Mouse (Mus musculus): ENCODE data around the gene Tigd4.
A peak's percentile ranks its signal among the peaks of the same experiment; 100 is the strongest.
"Not testable (repeated sequence)": the region's sequence is repeated elsewhere in the genome, so short reads cannot be mapped to it uniquely, and the experiment has no call there.

Gene Tigd4

GRCm38 (mm10) chr3:84593274-84593673 is at the start of gene Tigd4:
Tigd4 (plus strand) TSS chr3:84593574.
- DNase-seq: no peak

- peak; percentile 14 for DNase-seq
Measured at GRCm38 (mm10) chr3:84547177-84547576, 46.2 kb upstream of the Tigd4 start.

GRCm38 (mm10) chr3:84555780-84556179 is 37.6 kb upstream of the Tigd4 start:
- no peak for DNase-seq

GRCm38 (mm10) chr3:84558301-84558700 is 35.1 kb upstream of the Tigd4 start:
- DNase-seq: no peak

- DNase-seq: not testable (repeated sequence)
Measured at GRCm38 (mm10) chr3:84562911-84563310, 30.5 kb upstream of the Tigd4 start.

DNA sequence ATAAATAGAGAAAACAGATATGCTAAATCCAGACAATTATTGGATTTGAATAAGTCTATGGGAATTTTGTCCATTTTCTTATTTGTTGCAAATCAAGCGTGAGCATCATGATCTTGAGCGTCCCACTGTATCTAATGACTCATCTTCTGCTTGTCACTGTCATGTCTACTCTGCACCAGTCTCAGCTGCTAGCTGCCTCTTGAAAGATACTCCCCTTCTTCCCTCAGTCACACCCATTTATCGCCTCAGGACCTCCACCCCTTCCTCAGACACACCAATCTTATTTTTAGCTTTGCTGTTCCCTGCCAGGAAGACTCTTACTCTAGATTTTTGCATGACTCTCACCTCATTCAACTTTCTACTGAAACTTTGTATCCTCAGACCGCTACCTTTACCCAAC is 30.0 kb upstream of the Tigd4 start:
- no peak for DNase-seq

DNA sequence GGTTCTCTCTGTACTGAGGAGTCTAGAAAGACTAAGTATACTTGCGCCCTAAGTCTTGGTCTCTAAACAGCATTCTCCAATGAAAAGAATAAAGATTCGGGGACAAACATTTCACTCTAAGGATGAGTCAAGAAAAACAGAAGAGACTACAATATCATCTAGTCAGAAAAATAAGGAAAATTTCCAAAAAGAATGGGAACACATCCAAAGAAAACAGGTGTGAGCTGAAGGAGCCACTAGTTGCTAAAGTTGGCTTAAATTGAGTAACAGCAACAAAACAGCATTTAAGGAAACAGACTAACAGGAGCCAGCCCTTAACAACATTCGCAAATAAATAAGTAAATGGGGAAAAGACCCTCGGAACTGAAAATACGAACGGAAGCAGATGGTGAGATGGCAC is 24.8 kb upstream of the Tigd4 start:
- no peak for DNase-seq

- DNase-seq: no peak
Measured at GRCm38 (mm10) chr3:84569587-84569986, 23.8 kb upstream of the Tigd4 start.

DNA sequence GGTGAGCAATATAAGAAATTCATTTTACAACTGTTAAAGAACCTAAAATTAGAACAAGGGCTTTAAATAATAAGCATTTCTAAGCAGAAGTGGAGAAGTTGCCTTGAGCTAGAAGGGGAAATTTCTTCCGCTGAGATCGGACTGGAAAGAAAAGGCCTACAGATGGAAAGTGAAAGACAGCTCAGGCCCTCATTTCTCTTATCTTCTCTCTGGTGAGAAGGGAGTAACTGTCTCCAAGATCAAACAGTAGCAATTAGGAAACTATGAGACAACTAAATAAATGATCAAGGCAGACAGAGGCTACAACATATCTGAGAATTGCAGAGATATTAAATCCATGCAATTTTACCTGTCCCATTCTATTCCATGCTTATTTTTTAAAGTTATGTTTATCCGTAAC is 22.9 kb upstream of the Tigd4 start:
- no peak for DNase-seq

- DNase-seq: no peak
Measured at GRCm38 (mm10) chr3:84580716-84581115, 12.7 kb upstream of the Tigd4 start.

- no peak for DNase-seq
Measured at GRCm38 (mm10) chr3:84581696-84582022, 11.7 kb upstream of the Tigd4 start.

- DNase-seq: peak; percentile 98
Measured at GRCm38 (mm10) chr3:84582023-84582912, 11.1 kb upstream of the Tigd4 start, which contains the start of gene Arfip1. Arfip1 (minus strand) TSS chr3:84582625.

- DNase-seq: no peak
Measured at GRCm38 (mm10) chr3:84582913-84583276, 10.5 kb upstream of the Tigd4 start.

GRCm38 (mm10) chr3:84586736-84587135 is 6.6 kb upstream of the Tigd4 start:
- DNase-seq: no peak

- no peak for DNase-seq
Measured at GRCm38 (mm10) chr3:84594894-84595676, 1.7 kb downstream of the Tigd4 start.

GRCm38 (mm10) chr3:84595677-84596234 is 2.4 kb downstream of the Tigd4 start:
- no peak for DNase-seq

DNA sequence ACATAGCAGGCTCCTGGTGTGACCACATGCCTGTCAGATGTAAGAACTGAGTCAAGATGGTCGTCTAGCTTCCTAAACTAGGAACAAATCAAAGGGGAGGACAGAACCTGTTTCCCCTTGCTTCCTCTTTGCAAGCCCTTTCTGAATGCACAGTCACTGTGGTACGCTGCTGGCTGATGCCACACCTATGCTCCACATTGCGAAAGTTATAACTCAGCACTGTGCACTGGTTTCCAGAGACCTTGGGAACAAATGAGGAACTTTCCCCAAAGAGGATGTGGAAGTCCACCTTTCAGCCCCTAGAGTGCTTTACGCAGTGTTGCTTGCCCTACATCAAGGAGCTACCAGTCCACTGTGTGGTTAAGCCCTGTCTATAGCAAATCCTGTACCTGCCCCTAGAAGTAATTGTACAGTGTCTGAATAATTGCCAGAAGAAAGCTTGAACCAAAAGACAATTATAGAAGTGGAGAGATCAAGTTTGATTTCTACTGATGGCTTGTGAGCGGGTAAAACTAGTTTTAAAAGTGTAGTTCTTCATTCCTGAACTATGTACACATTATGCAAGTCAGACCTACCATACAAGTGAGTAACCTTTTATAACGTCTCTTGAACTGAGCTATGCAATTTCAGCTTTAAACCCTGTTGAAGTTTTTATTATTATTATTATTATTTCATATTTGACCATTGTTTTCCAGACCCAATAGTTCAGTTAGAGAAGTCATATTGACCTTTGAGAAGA is 4.8 kb downstream of the Tigd4 start:
- no peak for DNase-seq

DNA sequence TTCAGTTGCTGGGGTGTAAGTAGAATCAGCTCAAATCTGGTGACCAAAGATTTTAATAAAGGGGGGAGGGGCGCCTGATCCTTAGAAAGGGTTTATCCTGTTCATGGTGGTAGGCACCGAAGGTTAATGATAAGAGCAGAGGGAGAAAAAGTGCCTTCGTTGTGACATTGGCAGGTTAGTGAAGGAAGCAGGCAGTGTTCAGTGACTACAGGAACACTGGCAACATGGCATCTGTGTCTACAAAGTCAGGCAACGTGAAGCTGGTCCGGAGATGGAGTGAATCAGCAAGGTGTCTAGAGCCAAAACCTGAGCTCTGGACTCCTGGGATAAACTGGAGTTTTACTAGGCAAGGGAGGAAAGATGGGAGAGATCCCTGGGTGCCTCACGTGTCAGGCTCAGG is 5.4 kb downstream of the Tigd4 start:
- DNase-seq: no peak

- DNase-seq: no peak
Measured at GRCm38 (mm10) chr3:84601870-84602495, 8.6 kb downstream of the Tigd4 start.

GRCm38 (mm10) chr3:84602759-84603158 is 9.4 kb downstream of the Tigd4 start:
- DNase-seq: no peak

DNA sequence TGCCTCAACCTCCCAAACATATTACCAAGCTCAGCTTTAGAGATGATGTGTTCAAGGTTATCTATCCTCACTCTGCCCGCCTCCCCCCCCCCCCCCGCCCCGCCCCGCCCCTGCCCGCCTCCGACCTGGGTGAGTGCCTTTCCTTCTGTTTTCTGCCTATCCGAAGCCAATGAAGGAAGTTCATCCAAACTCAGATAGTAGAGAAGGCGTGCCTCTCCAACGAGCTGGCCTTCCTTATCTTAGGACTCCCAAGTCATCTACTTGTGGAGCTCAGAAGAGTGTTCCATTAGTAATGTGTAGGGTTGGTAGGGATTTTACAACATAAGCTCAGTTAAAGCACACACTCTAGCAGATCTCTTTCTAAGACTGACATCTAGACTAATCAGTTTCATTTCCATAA is 9.8 kb downstream of the Tigd4 start:
- DNase-seq: no peak

- DNase-seq: peak; percentile 89
Measured at GRCm38 (mm10) chr3:84610183-84610710, 16.9 kb downstream of the Tigd4 start.
